Mouse (Mus musculus): ENCODE data around the gene Gja5. TPM values are rescaled to one million over a fixed set of nuclear protein-coding genes. Genes with fewer than 3 reads are reported as not detected.

Gja5 gene
- 1.2 and 2.1 TPM in 2 replicates for polyA plus RNA-seq (2012; rRNA removed)

GRCm38 (mm10) chr3:96904393-96904792 lies at the start of gene Gja5:
Gene Gja5, plus strand, starts transcription at chr3:96904693.
- Histone ChIP-seq H3K4me1 (replicated peaks; ENCODE audit: control insufficient read depth, insufficient read depth, low read length) (no peaks in the 10 kb centered on the region; the same call in 1 of the 2 replicates), H3K27ac (ENCODE audit: control insufficient read depth, insufficient read depth, low read length) (no peak within 1 kb of the TSS), H3K4me3 (ENCODE audit: control insufficient read depth, insufficient read depth, low read length) (peak within 1 kb of the TSS; percentile 93), H3K27me3 (ENCODE audit: control insufficient read depth, insufficient read depth, low read length) (no peaks in the 10 kb centered on the region), H3K36me3 (ENCODE audit: control insufficient read depth, insufficient read depth, low read length) (no peaks in the 10 kb centered on the region)
- WGBS: 23% methylated on average over 14 of the region's 14 CpGs
- no peak for DNase-seq
- no peak for TF ChIP-seq CTCF (IDR thresholded peaks at IDR 0.05; ENCODE audit: borderline replicate concordance, control insufficient read depth, extremely low read depth, insufficient read depth, low read length, poor library complexity)
- no peak for TF ChIP-seq POLR2A (IDR thresholded peaks at IDR 0.05; ENCODE audit: control insufficient read depth, extremely low read depth, insufficient read depth, low read length, poor library complexity)

DNA sequence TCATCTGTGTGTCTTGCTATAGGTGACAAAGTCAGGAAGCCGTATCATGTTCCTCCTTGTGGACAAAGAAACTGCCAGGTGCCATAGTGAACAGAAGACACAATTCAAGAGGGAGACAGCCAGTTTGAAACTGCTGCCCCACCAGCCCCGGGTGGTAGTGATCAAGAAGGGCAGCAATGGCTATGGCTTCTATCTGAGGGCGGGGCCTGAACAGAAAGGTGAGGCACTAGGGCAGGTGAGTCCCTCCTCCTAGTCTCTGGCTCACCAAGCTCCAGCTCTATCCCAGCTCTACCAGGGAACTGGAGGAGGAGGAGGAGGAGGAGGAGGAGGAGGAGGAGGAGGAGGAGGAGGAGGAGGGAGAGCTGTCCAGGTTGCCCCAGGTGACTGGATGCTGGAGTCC lies 48.7 kb upstream of the Gja5 start:
- Histone ChIP-seq H3K4me1 (replicated peaks; ENCODE audit: control insufficient read depth, insufficient read depth, low read length) (no peaks in the 10 kb centered on the region), H3K4me3 (ENCODE audit: control insufficient read depth, insufficient read depth, low read length) (no peak overlapping the region), H3K27ac (ENCODE audit: control insufficient read depth, insufficient read depth, low read length) (no peak overlapping the region), H3K27me3 (ENCODE audit: control insufficient read depth, insufficient read depth, low read length) (no peaks in the 10 kb centered on the region), H3K36me3 (ENCODE audit: control insufficient read depth, insufficient read depth, low read length) (no peaks in the 10 kb centered on the region)
- 92% methylated on average over 3 of the region's 3 CpGs for WGBS
- DNase-seq: no peak
- TF ChIP-seq CTCF (IDR thresholded peaks at IDR 0.05; ENCODE audit: borderline replicate concordance, control insufficient read depth, extremely low read depth, insufficient read depth, low read length, poor library complexity): no peak
- no peak for TF ChIP-seq POLR2A (IDR thresholded peaks at IDR 0.05; ENCODE audit: control insufficient read depth, extremely low read depth, insufficient read depth, low read length, poor library complexity)

GRCm38 (mm10) chr3:96860498-96860897 lies 44.0 kb upstream of the Gja5 start:
- H3K27me3 ChIP-seq (ENCODE audit: control insufficient read depth, insufficient read depth, low read length): no peaks in the 10 kb centered on the region
- no peaks in the 10 kb centered on the region for H3K36me3 ChIP-seq (ENCODE audit: control insufficient read depth, insufficient read depth, low read length)
- no peak for TF ChIP-seq POLR2A (IDR thresholded peaks at IDR 0.05; ENCODE audit: control insufficient read depth, extremely low read depth, insufficient read depth, low read length, poor library complexity)
- no peak for TF ChIP-seq CTCF (IDR thresholded peaks at IDR 0.05; ENCODE audit: borderline replicate concordance, control insufficient read depth, extremely low read depth, insufficient read depth, low read length, poor library complexity)
- H3K4me3 ChIP-seq (ENCODE audit: control insufficient read depth, insufficient read depth, low read length): no peak overlapping the region
- WGBS: 88% methylated on average over 5 of the region's 5 CpGs
- no peaks in the 10 kb centered on the region for H3K4me1 ChIP-seq (replicated peaks; ENCODE audit: control insufficient read depth, insufficient read depth, low read length)
- DNase-seq: no peak
- H3K27ac ChIP-seq (ENCODE audit: control insufficient read depth, insufficient read depth, low read length): no peak overlapping the region

- 92% methylated on average over 3 of the region's 3 CpGs for WGBS
- TF ChIP-seq POLR2A (IDR thresholded peaks at IDR 0.05; ENCODE audit: control insufficient read depth, extremely low read depth, insufficient read depth, low read length, poor library complexity): no peak
- no peak for TF ChIP-seq CTCF (IDR thresholded peaks at IDR 0.05; ENCODE audit: borderline replicate concordance, control insufficient read depth, extremely low read depth, insufficient read depth, low read length, poor library complexity)
- no peak for DNase-seq
- Histone ChIP-seq H3K4me1 (replicated peaks; ENCODE audit: control insufficient read depth, insufficient read depth, low read length) (no peaks in the 10 kb centered on the region), H3K4me3 (ENCODE audit: control insufficient read depth, insufficient read depth, low read length) (no peak overlapping the region), H3K36me3 (ENCODE audit: control insufficient read depth, insufficient read depth, low read length) (peaks cover 21% of the 10 kb centered on the region), H3K27me3 (ENCODE audit: control insufficient read depth, insufficient read depth, low read length) (no peaks in the 10 kb centered on the region), H3K27ac (ENCODE audit: control insufficient read depth, insufficient read depth, low read length) (no peak overlapping the region)
Measured at GRCm38 (mm10) chr3:96867863-96868262, 36.6 kb upstream of the Gja5 start.

DNA sequence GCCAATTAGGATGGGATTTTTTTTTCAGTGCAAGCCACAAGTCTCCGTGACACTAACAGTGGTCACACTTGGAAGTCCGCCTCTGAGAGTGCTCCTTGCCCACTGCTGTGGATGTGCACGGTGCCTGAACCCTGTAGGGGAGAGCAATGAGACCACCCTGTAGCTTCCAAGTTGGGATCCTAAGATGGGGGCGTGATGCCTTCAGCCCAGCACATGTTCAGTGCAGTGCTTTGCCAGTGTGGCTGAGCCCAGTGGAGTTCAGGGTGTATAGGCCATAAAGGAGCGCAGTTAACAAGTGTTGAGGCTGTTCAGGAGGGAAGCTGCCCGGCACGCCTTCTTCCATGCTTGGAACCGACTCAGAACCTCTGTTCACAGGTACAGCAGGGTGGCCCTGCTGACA lies 35.9 kb upstream of the Gja5 start:
- no peak overlapping the region for H3K27ac ChIP-seq (ENCODE audit: control insufficient read depth, insufficient read depth, low read length)
- no peak overlapping the region for H3K4me3 ChIP-seq (ENCODE audit: control insufficient read depth, insufficient read depth, low read length)
- no peak for DNase-seq
- no peaks in the 10 kb centered on the region for H3K4me1 ChIP-seq (replicated peaks; ENCODE audit: control insufficient read depth, insufficient read depth, low read length)
- 98% methylated on average over 8 of the region's 8 CpGs for WGBS
- TF ChIP-seq POLR2A (IDR thresholded peaks at IDR 0.05; ENCODE audit: control insufficient read depth, extremely low read depth, insufficient read depth, low read length, poor library complexity) (no peak), CTCF (IDR thresholded peaks at IDR 0.05; ENCODE audit: borderline replicate concordance, control insufficient read depth, extremely low read depth, insufficient read depth, low read length, poor library complexity) (no peak)
- H3K36me3 ChIP-seq (ENCODE audit: control insufficient read depth, insufficient read depth, low read length): peaks cover 28% of the 10 kb centered on the region
- no peaks in the 10 kb centered on the region for H3K27me3 ChIP-seq (ENCODE audit: control insufficient read depth, insufficient read depth, low read length)

DNA sequence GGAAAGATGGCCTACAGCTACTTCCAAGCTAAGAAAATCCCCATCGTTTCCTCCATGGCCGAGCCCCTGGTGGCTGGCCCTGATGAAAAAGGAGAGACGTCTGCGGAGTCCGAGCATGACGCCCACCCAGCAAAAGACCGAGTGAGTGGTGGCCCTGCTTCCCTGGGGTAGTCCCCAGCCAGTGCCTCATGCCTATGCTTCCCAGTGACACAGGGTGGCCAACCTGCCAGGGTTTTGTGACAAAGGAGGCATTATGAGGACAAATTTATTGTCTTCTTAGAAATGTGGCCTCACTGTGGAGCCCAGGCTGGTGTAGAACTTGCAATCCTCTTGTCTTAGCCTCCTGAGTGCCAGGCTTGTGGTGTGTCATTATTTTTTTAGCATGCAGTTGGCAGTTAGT lies 35.4 kb upstream of the Gja5 start:
- H3K4me3 ChIP-seq (ENCODE audit: control insufficient read depth, insufficient read depth, low read length): no peak overlapping the region
- no peaks in the 10 kb centered on the region for H3K4me1 ChIP-seq (replicated peaks; ENCODE audit: control insufficient read depth, insufficient read depth, low read length)
- TF ChIP-seq CTCF (IDR thresholded peaks at IDR 0.05; ENCODE audit: borderline replicate concordance, control insufficient read depth, extremely low read depth, insufficient read depth, low read length, poor library complexity) (no peak), POLR2A (IDR thresholded peaks at IDR 0.05; ENCODE audit: control insufficient read depth, extremely low read depth, insufficient read depth, low read length, poor library complexity) (no peak)
- H3K27ac ChIP-seq (ENCODE audit: control insufficient read depth, insufficient read depth, low read length): no peak overlapping the region
- DNase-seq: no peak
- 98% methylated on average over 7 of the region's 7 CpGs for WGBS
- H3K27me3 ChIP-seq (ENCODE audit: control insufficient read depth, insufficient read depth, low read length): no peaks in the 10 kb centered on the region
- peaks cover 28% of the 10 kb centered on the region for H3K36me3 ChIP-seq (ENCODE audit: control insufficient read depth, insufficient read depth, low read length)

DNA sequence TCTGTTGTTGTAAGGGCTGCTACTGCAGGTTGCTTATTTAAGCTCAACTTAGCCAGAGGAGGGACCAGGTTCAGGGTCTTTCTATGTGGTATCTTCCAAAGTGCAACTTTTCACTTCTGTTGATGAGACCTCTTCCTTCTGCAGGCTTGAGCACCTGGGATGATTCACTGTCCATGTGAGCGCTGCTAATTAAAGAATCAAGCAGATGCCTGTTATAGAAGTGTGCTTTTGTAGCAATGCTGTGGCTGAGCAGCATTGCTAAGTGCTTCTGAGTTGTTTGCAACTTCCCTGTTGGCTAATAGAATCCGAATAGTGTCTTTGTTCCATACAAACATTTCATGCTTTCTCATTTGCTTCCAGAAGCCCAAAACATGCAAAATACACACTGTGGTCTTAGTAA lies 34.2 kb upstream of the Gja5 start:
- Histone ChIP-seq H3K36me3 (ENCODE audit: control insufficient read depth, insufficient read depth, low read length) (peaks cover 33% of the 10 kb centered on the region), H3K27ac (ENCODE audit: control insufficient read depth, insufficient read depth, low read length) (no peak overlapping the region), H3K4me1 (replicated peaks; ENCODE audit: control insufficient read depth, insufficient read depth, low read length) (no peaks in the 10 kb centered on the region), H3K27me3 (ENCODE audit: control insufficient read depth, insufficient read depth, low read length) (no peaks in the 10 kb centered on the region), H3K4me3 (ENCODE audit: control insufficient read depth, insufficient read depth, low read length) (no peak overlapping the region)
- no peak for DNase-seq
- TF ChIP-seq CTCF (IDR thresholded peaks at IDR 0.05; ENCODE audit: borderline replicate concordance, control insufficient read depth, extremely low read depth, insufficient read depth, low read length, poor library complexity) (no peak), POLR2A (IDR thresholded peaks at IDR 0.05; ENCODE audit: control insufficient read depth, extremely low read depth, insufficient read depth, low read length, poor library complexity) (no peak)
- WGBS: 95% methylated on average over 2 of the region's 2 CpGs
